ENCODE assay signal across 8 mouse cellular contexts in genomic region chr7:51879136-51879723, GRCm38 (mm10). TPM values are rescaled to one million over a fixed set of nuclear protein-coding genes. Genes with fewer than 3 reads are reported as not detected.
DNase-seq lines count a peak whose midpoint lies in the region; ATAC-seq and TF ChIP-seq lines count a peak whose summit lies in the region.

No protein-coding gene starts in this region.

- intact Hi-C loops in heart, postnatal 14 days (cut with DNase I): no loop called here

- peaks cover 8% of the 10 kb centered on the region for H3K4me1 ChIP-seq in E14TG2a.4 (replicated peaks; ENCODE audit: low read depth, low read length)
- peaks cover 10% of the 10 kb centered on the region for H3K4me1 ChIP-seq in forebrain, embryonic 15.5 days
- peaks cover 4% of the 10 kb centered on the region; the same call in 1 of the 2 replicates for H3K4me1 ChIP-seq in lung, embryonic 16.5 days (replicated peaks; ENCODE audit: control insufficient read depth, insufficient read depth, low read length)
- H3K4me1 ChIP-seq in neural tube, embryonic 15.5 days: peaks cover 10% of the 10 kb centered on the region

- peak; percentile 84 for DNase-seq in brain, adult 2 months (ENCODE audit: low read depth, low spot score)
- DNase-seq in heart, postnatal 14 days: peak; percentile 38 to 43
- peak; percentile 38 to 58 for DNase-seq in layer of hippocampus, postnatal 14 days (ENCODE audit: low spot score in 2 of 2)
- DNase-seq in testis, postnatal 14 days (ENCODE audit: low spot score): peak; percentile 21

- no peak for TF ChIP-seq CTCF in E14TG2a.4 (conservative IDR thresholded peaks at IDR 0.05; ENCODE audit: low read length)

- H3K27me3 ChIP-seq in E14TG2a.4 (ENCODE audit: insufficient read depth, low read length): 0 out of 2 replicates have a peak, but pooled peaks cover 2% of the 10 kb centered on the region
- H3K27me3 ChIP-seq in forebrain, embryonic 15.5 days: no peaks in the 10 kb centered on the region
- H3K27me3 ChIP-seq in lung, embryonic 16.5 days (ENCODE audit: control insufficient read depth, insufficient read depth, low read depth, low read length): no peaks in the 10 kb centered on the region
- no peaks in the 10 kb centered on the region for H3K27me3 ChIP-seq in neural tube, embryonic 15.5 days (replicated peaks)

- ATAC-seq in forebrain, embryonic 15.5 days (replicated peaks): peak; percentile 98
- peak; percentile 91 for ATAC-seq in lung, embryonic 16.5 days (ENCODE audit: low read depth)
- ATAC-seq in neural tube, embryonic 15.5 days (ENCODE audit: low FRiP score): peak; percentile 97

- H3K9me3 ChIP-seq in E14TG2a.4 (ENCODE audit: low read length): no peaks in the 10 kb centered on the region
- H3K9me3 ChIP-seq in forebrain, embryonic 15.5 days: no peaks in the 10 kb centered on the region
- no peaks in the 10 kb centered on the region for H3K9me3 ChIP-seq in lung, embryonic 16.5 days (ENCODE audit: control insufficient read depth, low read length)
- H3K9me3 ChIP-seq in neural tube, embryonic 15.5 days (replicated peaks): no peaks in the 10 kb centered on the region

- peak overlapping the region; percentile 70 for H3K9ac ChIP-seq in forebrain, embryonic 15.5 days (replicated peaks)
- peak overlapping the region; percentile 53 for H3K9ac ChIP-seq in lung, embryonic 16.5 days (ENCODE audit: low read length)
- peak overlapping the region; percentile 75 for H3K9ac ChIP-seq in neural tube, embryonic 15.5 days (replicated peaks)

- H3K36me3 ChIP-seq in E14TG2a.4 (ENCODE audit: insufficient read depth, low read length): no peaks in the 10 kb centered on the region
- H3K36me3 ChIP-seq in forebrain, embryonic 15.5 days: no peaks in the 10 kb centered on the region
- H3K36me3 ChIP-seq in lung, embryonic 16.5 days (ENCODE audit: control insufficient read depth, insufficient read depth, low read length): no peaks in the 10 kb centered on the region
- no peaks in the 10 kb centered on the region for H3K36me3 ChIP-seq in neural tube, embryonic 15.5 days

- peak overlapping the region; percentile 75 for H3K4me3 ChIP-seq in E14TG2a.4 (replicated peaks; ENCODE audit: low read length)
- peak overlapping the region; percentile 57 for H3K4me3 ChIP-seq in forebrain, embryonic 15.5 days
- H3K4me3 ChIP-seq in lung, embryonic 16.5 days (ENCODE audit: low read length): peak overlapping the region; percentile 37
- peak overlapping the region; percentile 58 for H3K4me3 ChIP-seq in neural tube, embryonic 15.5 days (replicated peaks)

- 2% methylated on average over 17 of the region's 17 CpGs for WGBS in forebrain, embryonic 15.5 days
- WGBS in lung, embryonic 16.5 days: 2% methylated on average over 17 of the region's 17 CpGs
- WGBS in neural tube, embryonic 15.5 days: under 1% methylated on average over 17 of the region's 17 CpGs

- peak overlapping the region; percentile 85 for H3K4me2 ChIP-seq in forebrain, embryonic 15.5 days (replicated peaks)
- H3K4me2 ChIP-seq in lung, embryonic 16.5 days (ENCODE audit: low read depth, low read length): peak overlapping the region; percentile 64
- peak overlapping the region; percentile 87 for H3K4me2 ChIP-seq in neural tube, embryonic 15.5 days

- peak overlapping the region; percentile 84 for H3K27ac ChIP-seq in forebrain, embryonic 15.5 days (replicated peaks)
- H3K27ac ChIP-seq in lung, embryonic 16.5 days (ENCODE audit: low read length): peak overlapping the region; percentile 67
- H3K27ac ChIP-seq in neural tube, embryonic 15.5 days (replicated peaks): peak overlapping the region; percentile 95

RNA-seq across cellular contexts. Expression of gene Fancf, which starts 17.2 kb away (rescaled TPM):
- polyA plus RNA-seq in forebrain, embryonic 15.5 days (2015; fragmentation: Nextera tagmentation; extraction: Ambion mirVana): 11.2 and 11.8 TPM in 2 replicates
- 1 to 10 TPM; 1.3 to 1.9 TPM for total RNA-seq in heart, postnatal 14 days (2021)
- 1 to 10 TPM; 4.1 to 4.2 TPM for total RNA-seq in layer of hippocampus, postnatal 14 days (2021)
- 1.4 and 1.8 TPM in 2 replicates for polyA plus RNA-seq in lung, embryonic 16.5 days (2015; fragmentation: Nextera tagmentation; extraction: Ambion mirVana)
- polyA plus RNA-seq in neural tube, embryonic 15.5 days (2015; fragmentation: Nextera tagmentation; extraction: Ambion mirVana): 8.4 and 10.1 TPM in 2 replicates

RNA-seq across cellular contexts. Expression of gene Gas2, which starts 17.4 kb away (rescaled TPM):
- 15.5 and 19.7 TPM in 2 replicates for polyA plus RNA-seq in forebrain, embryonic 15.5 days (2015; fragmentation: Nextera tagmentation; extraction: Ambion mirVana)
- 1 to 10 TPM; 7.6 to 7.9 TPM for total RNA-seq in heart, postnatal 14 days (2021)
- 10 to 100 TPM; 12.7 to 13.8 TPM for total RNA-seq in layer of hippocampus, postnatal 14 days (2021)
- 8.9 and 9.4 TPM in 2 replicates for polyA plus RNA-seq in lung, embryonic 16.5 days (2015; fragmentation: Nextera tagmentation; extraction: Ambion mirVana)
- polyA plus RNA-seq in neural tube, embryonic 15.5 days (2015; fragmentation: Nextera tagmentation; extraction: Ambion mirVana): 18.9 and 20.1 TPM in 2 replicates

Comparison
In these comparisons a context has a peak if more than half of its experiments do, and no peak if none do; other contexts are left out.
1. Peak in every context shown above with its lines: DNase-seq, ATAC-seq, H3K4me3 ChIP-seq and H3K27ac ChIP-seq.
2. DNase-seq: peak in every context shown above with its lines; median percentile 84 in brain, adult 2 months; 48 in layer of hippocampus, postnatal 14 days; 40 in heart, postnatal 14 days; 21 in testis, postnatal 14 days.